Mouse (Mus musculus): Measurements from ENCODE around the gene Paxx. TPM values are rescaled to one million over a fixed set of nuclear protein-coding genes. Genes with fewer than 3 reads are reported as not detected.

The Paxx gene
- 10 to 100 TPM; 55.7 to 62.1 TPM for total RNA-seq (2021)
- long read RNA-seq, experiment 1, transcript Paxx-204 (6 exons, 917 nt) = major isoform, 8 of 20 reads
- long read RNA-seq, experiment 1, partial matches to known transcripts = 1 of 20 reads
- long read RNA-seq, experiment 1, other reads (novel, unspliced or antisense) = 7 of 20 reads
- long read RNA-seq, experiment 2, partial matches to known transcripts = 4 of 31 reads
- long read RNA-seq, experiment 2, other reads (novel, unspliced or antisense) = 18 of 31 reads

DNA sequence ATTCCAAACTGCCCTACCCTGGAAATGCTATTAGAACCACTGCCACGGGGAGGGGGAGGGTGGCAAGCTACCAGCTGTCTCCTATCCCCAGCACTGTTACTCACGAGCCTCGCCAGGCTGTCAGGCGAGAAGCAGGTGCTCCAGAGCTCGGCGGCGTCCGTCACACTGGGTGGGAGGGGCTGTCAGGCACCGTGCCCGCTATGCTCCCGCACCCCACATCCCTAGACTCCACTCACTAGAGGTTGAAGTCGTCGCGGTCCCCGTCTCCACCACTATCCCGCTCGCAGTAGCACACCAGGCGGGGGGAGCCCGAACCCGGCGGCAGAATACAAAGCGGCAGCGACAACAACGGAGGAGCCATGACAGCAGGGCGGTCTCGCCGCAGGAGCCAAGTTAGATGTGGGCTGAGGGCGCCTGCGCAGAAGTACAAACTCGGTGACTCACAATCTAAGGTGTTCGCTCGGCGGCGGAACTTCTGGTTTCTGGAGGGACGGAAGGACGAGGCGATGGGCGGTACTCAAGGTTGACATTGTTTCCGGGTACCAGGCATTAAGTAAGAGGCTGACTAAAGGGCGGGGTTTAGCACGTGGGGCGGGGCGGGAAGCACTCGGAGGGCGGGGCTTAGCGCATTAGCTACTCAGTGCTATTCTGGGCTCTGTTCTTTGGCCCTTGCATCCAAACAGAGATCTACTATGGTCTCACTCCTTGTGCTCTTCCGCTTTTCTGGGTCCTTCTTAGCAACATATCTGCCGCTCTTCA is at the start of gene Paxx:
TSS of gene Paxx (minus strand) at position 544 of the 759 bp plus-strand sequence.
- Histone ChIP-seq H3K27ac (peak within 1 kb of the TSS; percentile 97), H3K4me3 (peak within 1 kb of the TSS; percentile 89)
- peak; percentile 12; the same call in 1 of the 2 replicates for TF ChIP-seq CTCF (conservative IDR thresholded peaks at IDR 0.05)
- DNase-seq (ENCODE audit: low spot score in 2 of 2) = peak; percentile 90 to 94

DNA sequence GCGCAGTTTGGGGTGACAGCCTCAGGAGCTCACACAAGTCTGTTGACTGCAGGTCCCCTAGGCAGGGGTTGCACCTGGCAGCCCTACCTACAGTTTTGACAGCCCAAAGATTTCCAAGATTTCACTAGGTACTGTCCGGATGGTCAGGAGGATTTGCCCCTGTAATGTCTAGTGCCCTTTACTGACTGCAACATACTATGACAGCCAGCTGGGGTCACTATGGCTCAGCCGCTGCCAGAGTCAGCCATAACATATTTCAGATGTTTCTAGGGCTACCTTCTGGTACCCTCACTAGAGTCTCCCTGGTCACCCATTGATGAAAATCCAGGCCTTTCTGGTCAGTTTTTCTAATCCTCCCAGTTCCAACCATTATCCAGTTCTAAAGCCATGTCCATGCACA is 49.0 kb upstream of the Paxx start:
- H3K4me3 ChIP-seq = no peak overlapping the region
- peak; percentile 56 for TF ChIP-seq CTCF (conservative IDR thresholded peaks at IDR 0.05)
- no peak for DNase-seq (ENCODE audit: low spot score in 2 of 2)
- H3K27ac ChIP-seq = no peak overlapping the region

DNA sequence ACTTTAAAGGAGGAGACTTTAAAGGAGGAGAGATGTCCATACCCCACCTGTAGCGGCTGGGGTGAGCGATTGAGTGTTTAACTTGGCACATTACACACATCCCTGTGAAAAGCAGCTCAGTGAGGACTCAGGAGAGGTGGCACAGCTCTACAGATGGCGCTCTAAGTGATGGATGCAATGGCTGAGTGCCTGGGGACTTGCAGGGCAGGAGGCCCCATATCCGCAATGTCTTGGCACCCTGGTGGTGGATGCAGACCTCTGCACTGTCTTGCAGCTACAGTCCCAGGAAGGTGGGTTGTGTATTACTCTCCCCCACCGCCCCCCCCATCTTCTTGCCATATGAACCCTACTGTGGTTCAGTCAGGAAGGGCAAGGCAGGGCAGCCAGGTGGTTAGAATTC is 46.1 kb upstream of the Paxx start:
- Histone ChIP-seq H3K4me3 (no peak overlapping the region), H3K27ac (no peak overlapping the region)
- no peak for DNase-seq (ENCODE audit: low spot score in 2 of 2)
- TF ChIP-seq CTCF (conservative IDR thresholded peaks at IDR 0.05) = peak; percentile 49

DNA sequence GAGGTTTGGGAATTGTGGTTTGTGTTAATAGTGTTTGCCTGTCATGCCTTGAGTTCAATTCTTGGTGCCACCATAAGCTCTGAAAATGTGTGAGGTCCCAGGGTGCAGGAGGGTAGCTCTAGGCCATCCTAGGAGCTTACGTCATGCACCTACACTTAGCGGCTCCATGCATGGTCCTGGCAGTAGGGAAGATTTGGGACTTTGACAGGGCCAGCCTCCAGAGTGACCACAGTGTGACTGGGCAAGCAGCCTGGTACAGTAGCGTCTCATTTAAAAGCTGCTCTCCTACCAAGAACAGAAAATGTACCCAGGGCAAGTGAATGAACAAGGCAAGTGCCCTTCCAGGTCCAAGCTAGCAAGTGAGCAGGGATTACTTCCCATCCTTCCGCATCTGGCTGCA is 45.0 kb upstream of the Paxx start:
- no peak for TF ChIP-seq CTCF (conservative IDR thresholded peaks at IDR 0.05)
- Histone ChIP-seq H3K27ac (no peak overlapping the region), H3K4me3 (no peak overlapping the region)
- no peak for DNase-seq (ENCODE audit: low spot score in 2 of 2)

DNA sequence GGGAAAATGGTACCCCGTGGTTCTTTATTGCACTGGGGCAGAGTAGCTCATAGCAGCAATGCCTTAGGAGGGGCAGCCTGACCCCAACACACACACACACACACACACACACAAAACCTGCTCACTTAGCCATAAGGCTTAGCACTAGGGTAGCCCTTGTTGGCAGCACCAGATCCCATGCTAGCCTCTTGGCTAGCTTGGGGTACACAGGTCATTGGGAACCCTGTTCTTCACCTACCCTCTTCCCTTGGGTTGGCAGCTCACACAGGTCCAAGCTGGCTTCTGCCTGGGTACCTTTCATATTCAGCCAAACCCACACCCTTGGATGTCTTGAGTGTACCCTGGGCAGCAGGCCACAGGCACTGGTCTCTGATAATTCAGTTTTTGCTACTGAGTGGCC is 44.1 kb upstream of the Paxx start:
- H3K4me3 ChIP-seq = no peak overlapping the region
- DNase-seq (ENCODE audit: low spot score in 2 of 2) = no peak
- H3K27ac ChIP-seq = no peak overlapping the region
- TF ChIP-seq CTCF (conservative IDR thresholded peaks at IDR 0.05) = no peak

DNA sequence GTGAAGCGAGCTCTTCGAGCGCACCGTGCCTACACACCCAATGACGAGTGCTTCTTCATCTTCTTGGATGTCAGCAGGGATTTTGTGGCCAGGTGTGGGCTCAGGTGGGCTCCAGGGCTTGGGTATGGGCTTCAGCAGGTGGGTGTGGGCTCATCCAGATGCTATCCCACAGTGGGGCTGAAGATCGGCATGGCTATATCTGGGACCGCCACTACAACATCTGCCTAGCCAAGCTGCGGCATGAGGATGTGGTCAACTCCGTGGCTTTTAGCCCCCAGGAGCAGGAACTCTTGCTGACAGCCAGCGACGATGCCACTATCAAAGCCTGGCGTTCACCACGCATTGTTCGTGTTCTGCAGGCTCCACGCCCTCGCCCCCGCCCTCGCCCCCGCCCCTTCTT is 43.6 kb upstream of the Paxx start:
- no peak overlapping the region for H3K27ac ChIP-seq
- H3K4me3 ChIP-seq = no peak overlapping the region
- DNase-seq (ENCODE audit: low spot score in 2 of 2) = no peak
- TF ChIP-seq CTCF (conservative IDR thresholded peaks at IDR 0.05) = no peak

DNA sequence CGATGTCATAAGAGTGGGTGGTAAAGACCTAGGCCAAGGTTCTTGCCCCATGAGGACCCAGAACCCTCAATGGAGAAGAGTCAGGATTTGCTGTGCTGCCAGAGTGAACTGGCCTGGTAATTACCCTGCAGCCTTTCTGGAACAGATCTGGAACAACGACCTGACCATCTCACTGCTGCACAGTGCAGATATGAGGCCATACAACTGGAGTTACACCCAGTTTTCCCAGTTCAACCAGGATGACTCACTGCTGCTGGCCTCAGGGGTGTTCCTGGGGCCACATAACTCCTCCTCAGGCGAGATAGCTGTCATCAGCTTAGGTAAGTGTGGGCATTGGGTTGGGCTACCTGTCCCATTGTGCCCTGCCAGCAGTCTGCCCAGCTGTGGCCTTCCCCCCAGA is 41.8 kb upstream of the Paxx start:
- no peak for TF ChIP-seq CTCF (conservative IDR thresholded peaks at IDR 0.05)
- Histone ChIP-seq H3K4me3 (no peak overlapping the region), H3K27ac (no peak overlapping the region)
- no peak for DNase-seq (ENCODE audit: low spot score in 2 of 2)

DNA sequence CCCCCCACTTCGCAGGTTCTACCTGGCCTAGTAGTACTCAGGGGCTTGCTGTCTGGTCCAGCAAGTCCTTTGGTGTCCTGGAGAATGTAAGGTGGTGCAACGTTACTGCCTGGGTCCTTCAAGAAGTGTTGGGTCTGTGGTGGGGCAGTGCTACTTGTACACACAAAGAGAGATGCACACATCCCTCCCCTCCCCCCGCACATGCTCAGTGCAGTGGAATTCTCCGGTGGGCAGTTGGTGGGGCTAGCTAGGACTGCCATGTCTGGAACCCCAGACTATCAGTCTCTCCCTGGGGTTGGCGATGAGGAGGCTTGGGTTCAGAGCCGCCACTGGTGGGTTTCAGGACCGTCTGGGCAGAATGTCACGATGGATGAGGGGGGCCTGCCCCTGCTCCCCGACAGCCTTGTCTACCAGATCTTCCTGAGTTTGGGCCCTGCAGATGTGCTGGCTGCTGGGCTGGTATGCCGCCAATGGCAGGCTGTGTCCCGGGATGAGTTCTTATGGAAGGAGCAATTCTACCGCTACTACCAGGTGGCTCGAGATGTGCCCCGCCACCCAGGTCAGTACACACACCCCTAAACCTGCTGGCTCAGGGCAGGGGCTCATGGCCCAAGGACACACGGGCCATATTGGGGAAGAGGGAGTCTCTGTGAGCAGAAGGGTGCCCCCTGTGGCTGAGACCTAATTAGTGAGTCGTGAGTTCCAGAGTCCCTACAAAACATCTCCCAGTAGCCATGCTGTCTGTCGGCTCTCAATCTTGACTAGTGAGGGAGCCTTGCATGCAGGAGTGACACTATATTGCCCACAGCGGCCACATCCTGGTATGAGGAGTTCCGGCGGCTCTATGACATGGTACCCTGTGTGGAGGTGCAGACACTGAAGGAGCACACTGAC is 40.9 kb upstream of the Paxx start, which contains the start of gene C8g:
TSS of gene C8g (minus strand) at position 127 of the 894 bp plus-strand sequence.
- peak; percentile 34 for TF ChIP-seq CTCF (conservative IDR thresholded peaks at IDR 0.05)
- Histone ChIP-seq H3K27ac (peak within 1 kb of the TSS; percentile 96), H3K4me3 (peak within 1 kb of the TSS; percentile 68)
- DNase-seq (ENCODE audit: low spot score in 2 of 2) = no peak

DNA sequence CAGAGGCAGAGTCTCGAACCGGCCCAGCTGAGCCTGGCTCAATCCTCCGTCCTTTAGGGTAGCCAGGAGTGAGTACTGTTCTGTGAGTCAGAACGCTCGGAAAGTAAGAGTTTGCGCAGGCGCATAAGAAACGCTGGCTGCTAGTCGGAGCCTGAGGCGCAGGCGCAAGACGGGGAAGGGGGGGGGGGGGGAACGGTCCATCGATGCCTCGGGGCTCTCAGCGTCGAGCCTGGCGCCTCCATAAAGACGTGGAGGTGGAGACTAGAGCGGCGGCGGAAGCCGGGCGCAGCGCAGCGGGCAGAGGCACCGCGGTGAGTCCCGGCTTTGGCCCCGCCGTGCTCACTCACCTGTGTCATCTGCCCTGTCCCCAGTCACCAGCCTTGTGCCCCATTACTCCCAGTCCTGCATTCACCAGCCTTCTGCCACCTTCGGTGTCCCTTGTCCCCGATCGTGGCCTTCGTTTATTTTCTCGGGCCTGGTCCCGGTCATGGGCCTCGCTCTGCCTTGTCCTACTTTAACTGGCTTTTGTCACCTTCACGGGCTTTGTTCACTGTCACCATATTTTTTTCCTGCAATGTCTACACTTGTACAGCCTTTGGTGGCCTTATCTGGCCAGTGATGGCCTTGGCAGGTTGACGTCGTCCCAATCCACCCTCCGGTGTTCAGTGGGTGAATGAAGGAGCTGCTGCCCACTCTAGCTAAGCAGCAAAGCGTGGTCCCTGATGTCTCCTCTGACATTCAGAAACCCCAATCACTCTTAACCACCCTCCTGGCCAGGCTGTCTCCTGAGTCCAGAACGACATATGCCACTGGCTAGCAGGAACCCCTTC is 39.9 kb upstream of the Paxx start, which contains the start of gene Fbxw5:
TSS of gene Fbxw5 (plus strand) at position 175 of the 830 bp plus-strand sequence.
- peak; percentile 75 to 88 for DNase-seq (ENCODE audit: low spot score in 2 of 2)
- H3K4me3 ChIP-seq = peak within 1 kb of the TSS; percentile 68
- no peak for TF ChIP-seq CTCF (conservative IDR thresholded peaks at IDR 0.05)
- peak within 1 kb of the TSS; percentile 96 for H3K27ac ChIP-seq

DNA sequence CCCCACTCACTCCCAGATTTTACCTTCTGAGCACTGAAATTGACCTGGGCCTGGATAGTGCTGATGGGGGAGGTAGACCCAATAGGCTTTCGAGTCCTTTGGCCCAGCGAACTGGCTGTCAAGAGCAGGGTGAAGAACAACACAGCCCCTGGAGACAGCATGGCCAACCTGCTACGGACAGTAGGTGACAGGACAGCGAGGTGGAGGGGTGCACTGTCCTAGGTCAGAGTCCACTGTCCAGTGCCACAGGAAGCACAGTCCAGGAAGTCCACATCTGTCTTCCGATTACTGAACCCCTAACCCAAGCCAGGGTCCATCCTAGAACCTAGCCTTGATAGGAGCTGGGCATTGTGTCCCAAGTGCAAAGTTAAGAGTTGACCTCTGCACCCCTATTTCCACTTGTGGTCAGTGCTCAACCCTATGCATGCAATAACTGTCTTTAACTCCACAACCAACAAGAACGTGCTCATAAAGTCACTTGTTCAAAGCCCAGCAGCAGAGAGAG is 39.2 kb upstream of the Paxx start:
- no peak for TF ChIP-seq CTCF (conservative IDR thresholded peaks at IDR 0.05)
- peak overlapping the region; percentile 90 for H3K27ac ChIP-seq
- peak overlapping the region; percentile 68 for H3K4me3 ChIP-seq
- DNase-seq (ENCODE audit: low spot score in 2 of 2) = no peak

DNA sequence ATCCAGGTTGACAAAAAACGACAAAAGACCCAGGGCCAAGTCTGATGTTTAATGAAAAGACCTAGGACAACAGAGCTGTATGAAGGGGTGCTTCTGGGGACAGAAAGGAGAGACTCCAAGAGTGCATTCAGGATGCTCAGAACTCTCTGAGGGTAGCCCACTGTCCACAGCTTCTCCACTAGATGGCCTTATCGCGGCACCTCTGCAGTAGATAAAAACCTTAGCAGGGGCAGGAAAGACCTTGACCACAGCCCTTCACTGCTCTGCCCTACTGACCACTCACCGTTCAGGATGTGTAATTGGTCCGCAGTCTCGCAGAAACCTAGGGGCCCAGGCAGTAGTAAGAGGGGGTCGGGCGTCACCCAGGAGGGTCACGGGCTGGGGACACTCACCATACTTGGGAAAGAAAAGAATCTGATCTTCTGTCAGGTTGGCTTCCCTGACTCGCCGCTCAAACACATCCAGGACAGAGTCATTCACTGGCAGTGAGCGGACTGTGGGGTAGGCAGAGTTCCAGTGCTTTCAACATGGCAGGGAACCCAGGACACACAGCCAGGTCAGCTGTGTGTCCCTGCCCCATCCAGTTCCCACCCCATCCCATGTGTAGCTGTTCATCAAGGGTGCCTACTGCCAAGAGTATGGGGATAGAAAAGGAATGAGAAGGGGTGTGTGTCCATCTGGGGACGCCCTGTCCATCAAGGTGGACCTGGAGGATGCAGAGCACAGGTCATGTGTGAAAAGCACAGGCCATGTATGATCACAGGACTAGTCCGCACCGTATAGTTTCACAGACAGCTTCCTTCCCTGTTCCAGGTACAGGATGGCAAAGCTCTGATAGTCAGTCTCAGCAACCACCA is 38.0 kb upstream of the Paxx start:
- no peak for DNase-seq (ENCODE audit: low spot score in 2 of 2)
- Histone ChIP-seq H3K27ac (no peak overlapping the region), H3K4me3 (no peak overlapping the region)
- 0 out of 2 replicates have a peak, but pooled peaks have one; percentile 12 for TF ChIP-seq CTCF (conservative IDR thresholded peaks at IDR 0.05)

Data from layer of hippocampus, adult 2 months (tissue).